Mouse (Mus musculus) heart, embryonic 15.5 days (tissue): ENCODE data around the gene Syk. TPM values are rescaled to one million over a fixed set of nuclear protein-coding genes. Genes with fewer than 3 reads are reported as not detected.

Experiments used
- ATAC-seq: fragments of 200-750 bp; cut with Nextera tagmentation; replicated peaks from 2 replicates; pipeline ENCODE4 v1.8.0; 2017; ENCODE audit warnings: low read depth, moderate TSS enrichment; ENCODE audit not compliant: insufficient number of reproducible peaks, insufficient read depth, low FRiP score
- H3K27ac ChIP-seq: fragments of 300-500 bp; sonication (generic); 2 replicates; pipeline ENCODE4 v1.5.1; 2015; ENCODE audit warnings: mild to moderate bottlenecking, inconsistent platforms
- H3K27me3 ChIP-seq: fragments of 300-500 bp; sonication (generic); 2 replicates; pipeline ENCODE4 v1.6.1; 2015; ENCODE audit warnings: inconsistent platforms
- H3K36me3 ChIP-seq: fragments of 300-500 bp; sonication (generic); 2 replicates; pipeline ENCODE4 v1.6.1; 2015; ENCODE audit warnings: mild to moderate bottlenecking, inconsistent platforms
- H3K4me1 ChIP-seq: fragments of 300-500 bp; sonication (generic); replicated peaks from 2 replicates; pipeline ENCODE4 v1.6.1; 2015; ENCODE audit warnings: inconsistent platforms
- H3K4me2 ChIP-seq: fragments of 300-500 bp; sonication (generic); 2 replicates; pipeline ENCODE4 v1.6.1; 2015; ENCODE audit warnings: inconsistent platforms, mild to moderate bottlenecking, moderate library complexity
- H3K4me3 ChIP-seq: fragments of 300-500 bp; sonication (generic); 2 replicates; pipeline ENCODE4 v1.5.1; 2015; ENCODE audit warnings: mild to moderate bottlenecking, inconsistent platforms
- H3K9ac ChIP-seq: fragments of 300-500 bp; sonication (generic); 2 replicates; pipeline ENCODE4 v1.6.1; 2015; ENCODE audit warnings: mild to moderate bottlenecking, inconsistent platforms
- H3K9me3 ChIP-seq: fragments of 300-500 bp; sonication (generic); replicated peaks from 2 replicates; pipeline ENCODE4 v1.6.1; 2016; ENCODE audit warnings: inconsistent platforms
- WGBS: fragments of 180-500 bp; shearing (Covaris S2); methylation state at CpG from one replicate; pipeline ENCODE4 v1.1.7; 2015; ENCODE audit warnings: mixed read lengths; 5-methylcytosine and 5-hydroxymethylcytosine counted together
- polyA plus RNA-seq: library from polyadenylated mRNA; unstranded; fragments of >200 nt; fragmentation: Nextera tagmentation; extraction: Ambion mirVana; gene quantifications from 2 replicates; pipeline ENCODE4 v1.2.1, GENCODE M21; 2015

Gene Syk
- polyA plus RNA-seq, 1 experiment from 2014 or later: 6.8 TPM

GRCm38 (mm10) chr13:52654830-52655308 is 71.9 kb downstream of the Syk start:
- ATAC-seq: no peak
- no peak overlapping the region for H3K4me3 ChIP-seq
- H3K27ac ChIP-seq: no peak overlapping the region
- H3K4me1 ChIP-seq: no peaks in the 10 kb centered on the region; the same call in 1 of the 2 replicates
- H3K9me3 ChIP-seq: no peaks in the 10 kb centered on the region
- H3K9ac ChIP-seq: no peak overlapping the region
- no peak overlapping the region for H3K4me2 ChIP-seq
- WGBS: 33% methylated on average over 9 of the region's 9 CpGs
- no peaks in the 10 kb centered on the region for H3K36me3 ChIP-seq
- 0 out of 2 replicates have a peak, but pooled peaks cover 20% of the 10 kb centered on the region for H3K27me3 ChIP-seq

GRCm38 (mm10) chr13:52657966-52658365 is 75.0 kb downstream of the Syk start:
- 77% methylated on average over 7 of the region's 7 CpGs for WGBS
- Histone ChIP-seq H3K27me3 (0 out of 2 replicates have a peak, but pooled peaks cover 20% of the 10 kb centered on the region), H3K4me3 (no peak overlapping the region), H3K4me1 (no peaks in the 10 kb centered on the region; the same call in 1 of the 2 replicates), H3K9me3 (no peaks in the 10 kb centered on the region), H3K9ac (no peak overlapping the region), H3K36me3 (no peaks in the 10 kb centered on the region), H3K4me2 (no peak overlapping the region), H3K27ac (no peak overlapping the region)
- no peak for ATAC-seq

- no peak overlapping the region for H3K4me3 ChIP-seq
- H3K9me3 ChIP-seq: no peaks in the 10 kb centered on the region
- 0 out of 2 replicates have a peak, but pooled peaks cover 20% of the 10 kb centered on the region for H3K27me3 ChIP-seq
- H3K4me2 ChIP-seq: peak overlapping the region; percentile 26; the same call in 1 of the 2 replicates
- ATAC-seq: no peak
- H3K36me3 ChIP-seq: no peaks in the 10 kb centered on the region
- no peaks in the 10 kb centered on the region; the same call in 1 of the 2 replicates for H3K4me1 ChIP-seq
- WGBS: 11% methylated on average over 8 of the region's 8 CpGs
- no peak overlapping the region for H3K27ac ChIP-seq
- H3K9ac ChIP-seq: no peak overlapping the region
Measured at GRCm38 (mm10) chr13:52658477-52658876, 75.5 kb downstream of the Syk start.

GRCm38 (mm10) chr13:52659171-52659665 is 76.2 kb downstream of the Syk start:
- WGBS: 71% methylated on average over 11 of the region's 11 CpGs
- H3K27ac ChIP-seq: no peak overlapping the region
- H3K4me3 ChIP-seq: no peak overlapping the region
- no peaks in the 10 kb centered on the region; the same call in 1 of the 2 replicates for H3K4me1 ChIP-seq
- no peaks in the 10 kb centered on the region for H3K36me3 ChIP-seq
- H3K4me2 ChIP-seq: no peak overlapping the region
- no peak for ATAC-seq
- no peaks in the 10 kb centered on the region for H3K9me3 ChIP-seq
- 0 out of 2 replicates have a peak, but pooled peaks cover 16% of the 10 kb centered on the region for H3K27me3 ChIP-seq
- H3K9ac ChIP-seq: no peak overlapping the region

- Histone ChIP-seq H3K4me1 (no peaks in the 10 kb centered on the region), H3K36me3 (no peaks in the 10 kb centered on the region), H3K9ac (no peak overlapping the region), H3K4me3 (no peak overlapping the region), H3K27me3 (no peaks in the 10 kb centered on the region), H3K4me2 (no peak overlapping the region), H3K27ac (no peak overlapping the region), H3K9me3 (no peaks in the 10 kb centered on the region; the same call in 1 of the 2 replicates)
- ATAC-seq: no peak
- WGBS: 56% methylated on average over 3 of the region's 3 CpGs
Measured at GRCm38 (mm10) chr13:52669889-52670288, 86.9 kb downstream of the Syk start.

- WGBS: 43% methylated on average over 4 of the region's 4 CpGs
Measured at GRCm38 (mm10) chr13:52673272-52673671, 90.3 kb downstream of the Syk start.

GRCm38 (mm10) chr13:52673856-52674255 is 90.9 kb downstream of the Syk start:
- no peak for ATAC-seq

More at GRCm38 (mm10) chr13:52673272-52673671, 90.3 kb downstream of the Syk start:
- Histone ChIP-seq H3K27me3 (no peaks in the 10 kb centered on the region), H3K9ac (no peak overlapping the region), H3K9me3 (no peaks in the 10 kb centered on the region; the same call in 1 of the 2 replicates), H3K36me3 (no peaks in the 10 kb centered on the region), H3K4me3 (no peak overlapping the region), H3K4me2 (no peak overlapping the region), H3K4me1 (no peaks in the 10 kb centered on the region), H3K27ac (no peak overlapping the region)
- ATAC-seq: no peak

GRCm38 (mm10) chr13:52674839-52675238 is 91.9 kb downstream of the Syk start:
- Histone ChIP-seq H3K27me3 (no peaks in the 10 kb centered on the region), H3K4me2 (no peak overlapping the region), H3K36me3 (no peaks in the 10 kb centered on the region), H3K4me1 (no peaks in the 10 kb centered on the region), H3K4me3 (no peak overlapping the region), H3K9me3 (no peaks in the 10 kb centered on the region; the same call in 1 of the 2 replicates), H3K27ac (no peak overlapping the region), H3K9ac (no peak overlapping the region)
- ATAC-seq: no peak
- whole genome bisulfite sequencing: 31% methylated on average over 12 of the region's 12 CpGs

More at GRCm38 (mm10) chr13:52673856-52674255, 90.9 kb downstream of the Syk start:
- H3K36me3 ChIP-seq: no peaks in the 10 kb centered on the region
- no peaks in the 10 kb centered on the region for H3K27me3 ChIP-seq
- H3K9me3 ChIP-seq: no peaks in the 10 kb centered on the region; the same call in 1 of the 2 replicates
- 45% methylated on average over 4 of the region's 4 CpGs for WGBS
- no peak overlapping the region for H3K27ac ChIP-seq
- no peaks in the 10 kb centered on the region for H3K4me1 ChIP-seq
- no peak overlapping the region for H3K4me3 ChIP-seq
- H3K9ac ChIP-seq: no peak overlapping the region
- H3K4me2 ChIP-seq: no peak overlapping the region

- H3K4me2 ChIP-seq: no peak overlapping the region
- H3K36me3 ChIP-seq: no peaks in the 10 kb centered on the region
- WGBS: 77% methylated on average over 8 of the region's 8 CpGs
- no peak overlapping the region for H3K9ac ChIP-seq
- no peaks in the 10 kb centered on the region; the same call in 1 of the 2 replicates for H3K9me3 ChIP-seq
- no peaks in the 10 kb centered on the region for H3K27me3 ChIP-seq
- H3K4me1 ChIP-seq: no peaks in the 10 kb centered on the region
- ATAC-seq: no peak
- H3K27ac ChIP-seq: no peak overlapping the region
- no peak overlapping the region for H3K4me3 ChIP-seq
Measured at GRCm38 (mm10) chr13:52675526-52676294, 92.7 kb downstream of the Syk start.

GRCm38 (mm10) chr13:52676671-52677445 is 93.9 kb downstream of the Syk start:
- Histone ChIP-seq H3K36me3 (no peaks in the 10 kb centered on the region), H3K4me3 (no peak overlapping the region), H3K4me2 (no peak overlapping the region), H3K27me3 (no peaks in the 10 kb centered on the region), H3K9me3 (no peaks in the 10 kb centered on the region; the same call in 1 of the 2 replicates), H3K4me1 (no peaks in the 10 kb centered on the region), H3K9ac (no peak overlapping the region), H3K27ac (no peak overlapping the region)
- ATAC-seq: no peak
- 69% methylated on average over 5 of the region's 5 CpGs for WGBS

GRCm38 (mm10) chr13:52679906-52680305 is 96.9 kb downstream of the Syk start:
- Histone ChIP-seq H3K9ac (no peak overlapping the region), H3K27ac (no peak overlapping the region), H3K36me3 (no peaks in the 10 kb centered on the region), H3K27me3 (no peaks in the 10 kb centered on the region), H3K4me2 (no peak overlapping the region), H3K4me1 (no peaks in the 10 kb centered on the region), H3K9me3 (no peaks in the 10 kb centered on the region), H3K4me3 (no peak overlapping the region)
- no peak for ATAC-seq
- 64% methylated on average over 5 of the region's 5 CpGs for WGBS
